Mouse (Mus musculus): ENCODE results near the gene Zfhx3.

Zfhx3 gene

GRCm38 (mm10) chr8:108699011-108699410, 756.6 kb downstream of the Zfhx3 start:
- no peak for DNase-seq (ENCODE audit: low read depth, low spot score)

DNA sequence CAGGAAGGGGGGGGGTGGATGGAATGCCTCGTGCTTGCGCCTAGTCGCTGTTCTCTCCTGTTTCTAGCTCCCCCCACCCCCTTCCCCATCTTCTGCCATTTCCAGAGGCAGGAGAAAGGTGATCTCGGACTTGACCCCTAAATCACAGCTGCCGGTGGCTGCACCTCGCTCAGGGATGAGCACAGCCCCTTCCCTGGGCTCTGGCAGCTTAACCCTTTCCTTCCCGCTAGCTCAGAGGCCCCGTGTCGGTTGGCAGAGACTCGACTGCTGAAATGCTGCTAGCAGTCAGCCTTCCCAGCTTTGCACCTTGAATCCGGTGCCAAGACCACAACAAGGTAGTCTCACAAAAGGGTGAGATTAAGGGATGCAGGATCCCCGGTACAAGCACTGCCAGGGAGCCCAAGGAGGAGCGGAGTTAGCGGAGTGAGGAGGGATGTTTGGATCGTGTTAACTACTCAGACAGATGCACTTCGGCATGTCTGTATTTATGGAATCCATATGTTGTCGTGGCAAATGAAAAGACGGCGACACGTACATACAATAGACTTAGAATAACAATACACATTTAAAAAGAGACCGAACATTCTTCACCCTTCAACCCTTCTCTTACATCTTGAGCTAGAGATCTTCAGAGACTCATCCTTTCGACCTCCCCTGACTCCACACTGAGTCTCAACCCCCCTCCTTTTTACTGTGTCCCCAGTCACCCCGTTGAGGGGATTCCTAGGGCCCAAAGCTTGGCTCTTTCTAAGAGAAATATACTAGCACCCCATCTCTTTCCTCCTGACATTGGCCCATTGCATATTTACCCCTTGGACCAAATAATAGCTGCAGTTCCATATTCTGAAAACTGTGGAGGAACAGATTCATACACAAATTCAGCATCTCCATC, 757.3 kb downstream of the Zfhx3 start:
- no peak for DNase-seq (ENCODE audit: low read depth, low spot score)

GRCm38 (mm10) chr8:108701381-108702175, 759.1 kb downstream of the Zfhx3 start:
- no peak for DNase-seq (ENCODE audit: low read depth, low spot score)

GRCm38 (mm10) chr8:108702201-108702600, 759.8 kb downstream of the Zfhx3 start:
- no peak for DNase-seq (ENCODE audit: low read depth, low spot score)

DNA sequence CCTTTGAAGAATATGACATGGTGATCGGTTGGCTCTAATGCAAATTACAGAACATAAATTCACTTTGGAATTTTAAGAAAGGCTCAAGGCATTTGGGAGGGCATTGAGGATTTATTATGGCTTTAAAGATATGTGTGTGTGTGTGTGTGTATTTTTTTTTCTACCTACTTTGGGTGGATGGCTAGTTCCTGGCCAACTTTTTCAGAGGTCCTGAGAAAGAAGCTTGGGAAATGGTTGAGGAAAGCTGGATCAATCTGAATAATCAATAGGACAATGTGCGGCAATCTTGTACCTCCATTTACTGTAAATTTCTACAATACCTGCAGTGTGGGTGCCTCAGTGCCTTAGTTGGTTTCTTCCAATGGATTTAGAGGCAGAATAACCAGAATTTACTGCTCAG, 763.3 kb downstream of the Zfhx3 start:
- DNase-seq (ENCODE audit: low read depth, low spot score) = no peak

GRCm38 (mm10) chr8:108706491-108706847, 764.0 kb downstream of the Zfhx3 start:
- DNase-seq (ENCODE audit: low read depth, low spot score) = no peak

- no peak for DNase-seq (ENCODE audit: low read depth, low spot score)
These were observed 764.6 kb downstream of the Zfhx3 start for GRCm38 (mm10) chr8:108706848-108707541.

GRCm38 (mm10) chr8:108707576-108708281, 765.3 kb downstream of the Zfhx3 start:
- DNase-seq (ENCODE audit: low read depth, low spot score) = no peak

GRCm38 (mm10) chr8:108708833-108709387, 766.5 kb downstream of the Zfhx3 start:
- no peak for DNase-seq (ENCODE audit: low read depth, low spot score)

- no peak for DNase-seq (ENCODE audit: low read depth, low spot score)
These were observed 767.0 kb downstream of the Zfhx3 start for GRCm38 (mm10) chr8:108709441-108709840.

DNA sequence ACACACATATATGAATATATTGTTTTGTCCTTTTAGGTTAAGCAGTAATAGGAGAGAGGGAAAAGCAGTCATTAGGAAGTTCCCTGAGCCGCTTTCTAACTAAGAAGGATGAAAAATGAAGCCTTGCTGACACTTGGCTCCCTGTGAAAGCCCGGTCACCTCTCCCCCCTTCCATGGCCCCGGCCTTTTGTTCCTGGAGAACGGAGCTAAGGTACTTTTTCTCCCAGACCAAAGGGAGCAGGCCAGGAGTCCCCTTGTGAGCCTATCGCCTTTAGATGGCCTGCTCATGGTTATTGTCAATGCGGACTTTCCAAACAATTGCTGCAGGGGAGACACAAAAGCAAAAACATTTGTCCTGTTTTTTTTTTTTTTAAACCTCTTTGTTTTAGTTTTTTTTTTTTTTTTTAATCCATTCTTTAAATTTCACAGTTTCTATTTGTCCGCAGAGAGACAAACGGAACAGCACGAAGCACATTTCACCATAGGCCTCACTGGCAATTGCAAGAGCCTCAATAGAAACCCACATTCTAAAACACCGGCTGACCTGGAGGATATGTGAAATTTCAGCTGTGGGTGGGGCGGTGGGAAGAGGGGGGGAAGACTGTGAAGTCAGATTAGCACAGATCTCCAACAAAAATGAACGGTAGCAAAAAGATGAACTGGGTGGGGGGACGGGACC, 767.6 kb downstream of the Zfhx3 start:
- DNase-seq (ENCODE audit: low read depth, low spot score) = no peak

DNA sequence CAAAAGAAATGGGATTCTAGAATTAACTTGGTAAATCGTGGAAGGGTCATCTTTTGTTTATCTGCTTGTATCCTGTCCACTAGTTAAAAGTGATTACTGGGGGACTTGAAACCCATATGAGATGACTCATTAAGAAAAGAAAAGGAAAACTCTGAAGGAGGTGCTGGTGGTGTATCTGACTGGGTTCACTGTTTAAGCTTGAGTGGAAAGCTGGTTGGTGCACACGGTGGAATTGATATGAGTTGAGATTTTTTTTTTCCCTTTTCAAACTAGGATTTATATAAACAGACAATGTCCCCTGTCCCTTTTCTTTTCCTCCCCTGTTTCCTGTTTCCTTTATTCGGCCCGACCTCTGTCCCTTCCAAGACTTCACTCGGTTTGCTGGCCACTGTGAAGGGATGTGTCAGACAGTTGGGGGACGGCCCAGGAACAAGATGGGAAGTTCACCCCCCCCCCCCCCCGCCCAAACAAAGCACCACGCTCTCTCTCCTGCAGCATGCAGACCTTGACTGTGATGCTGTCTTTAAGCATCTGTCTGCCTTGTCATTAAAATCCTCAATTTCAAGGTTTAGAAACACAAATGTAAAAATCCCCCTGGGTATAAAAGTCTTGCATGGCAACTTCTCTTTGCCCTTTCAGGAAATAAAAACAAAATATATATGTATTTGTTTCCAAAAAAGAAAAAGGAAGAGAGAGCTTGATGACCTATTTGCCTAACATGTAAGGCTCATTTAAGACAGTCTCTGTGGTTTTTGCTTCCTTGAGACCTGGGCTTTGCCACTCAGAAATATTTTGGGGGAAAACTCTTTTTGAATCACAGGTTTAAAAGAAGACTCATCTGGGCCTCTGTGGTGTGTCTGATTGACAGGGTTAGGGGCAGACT, 768.4 kb downstream of the Zfhx3 start:
- no peak for DNase-seq (ENCODE audit: low read depth, low spot score)

DNA sequence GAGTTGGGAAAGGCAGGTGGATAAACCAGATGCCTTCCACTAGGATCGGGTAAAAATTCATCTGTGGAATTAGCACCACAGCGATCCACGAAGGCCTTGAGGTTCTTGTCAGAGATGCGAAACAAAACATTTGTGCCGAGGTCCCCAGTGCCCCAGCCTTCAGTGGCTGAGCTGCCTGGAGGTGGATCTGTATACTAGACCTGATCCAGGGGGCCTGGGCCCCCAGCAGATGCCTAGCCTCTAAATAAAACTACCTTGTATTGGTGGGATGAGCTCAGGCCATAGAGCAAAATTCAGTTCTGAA, 769.0 kb downstream of the Zfhx3 start:
- no peak for DNase-seq (ENCODE audit: low read depth, low spot score)

GRCm38 (mm10) chr8:108712001-108712411, 769.6 kb downstream of the Zfhx3 start:
- no peak for DNase-seq (ENCODE audit: low read depth, low spot score)

DNA sequence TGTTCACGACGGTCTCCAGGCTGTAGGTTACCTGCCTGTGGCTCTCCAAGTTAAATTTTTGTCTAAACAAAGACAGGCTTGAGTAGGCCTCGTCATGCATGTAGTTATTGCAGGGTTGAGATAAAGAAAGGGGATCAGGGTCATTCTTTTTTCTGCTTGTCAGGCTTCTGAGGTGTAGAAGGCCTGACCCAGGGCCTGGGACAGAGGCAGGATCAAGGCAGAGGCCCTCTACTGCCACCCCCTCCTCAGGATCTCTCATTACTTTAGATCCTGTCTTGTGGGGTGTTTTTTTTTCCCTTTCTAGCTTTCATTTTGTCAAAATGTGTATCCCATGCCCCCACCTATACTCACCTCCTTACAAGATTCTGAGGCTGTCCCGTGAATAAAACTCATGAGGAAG, 770.2 kb downstream of the Zfhx3 start:
- DNase-seq (ENCODE audit: low read depth, low spot score) = no peak

DNA sequence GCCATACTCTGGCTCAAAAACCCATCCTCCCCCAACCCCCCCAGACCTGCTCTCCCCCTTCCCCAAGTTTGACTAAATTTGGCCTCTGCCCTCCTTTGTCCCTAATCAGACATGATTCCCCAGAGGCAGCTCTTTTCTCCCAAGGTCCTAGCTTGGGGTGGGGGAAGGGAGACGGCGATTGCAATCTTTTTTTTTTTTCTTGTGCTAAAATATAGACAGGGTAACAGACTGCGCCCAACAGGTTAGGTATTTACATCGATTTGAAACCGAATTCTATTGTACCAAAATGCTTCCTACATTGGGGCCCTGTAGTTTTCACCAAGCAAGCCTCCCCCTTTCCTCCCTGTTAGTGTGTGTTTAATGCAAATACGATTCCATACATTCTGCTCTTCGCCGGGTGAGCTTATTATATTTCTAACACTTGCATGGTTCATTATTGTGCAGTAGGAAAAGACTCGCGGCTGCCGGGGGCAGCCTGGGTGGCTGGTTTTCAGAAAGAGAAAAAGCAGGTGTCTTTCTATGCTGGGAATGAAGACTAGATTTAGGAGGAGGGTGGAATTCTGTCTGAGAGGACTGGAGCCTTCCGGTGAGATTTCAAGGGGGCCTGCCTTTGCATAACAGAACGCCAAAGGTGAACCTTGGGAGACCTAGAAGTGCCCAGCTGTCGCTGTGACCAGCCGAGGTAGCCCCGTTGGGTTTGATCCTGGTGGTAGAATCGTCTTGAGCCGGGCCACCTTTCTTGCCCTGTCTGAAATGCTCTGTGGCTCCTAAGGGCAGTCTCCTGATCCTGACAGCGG, 771.1 kb downstream of the Zfhx3 start:
- no peak for DNase-seq (ENCODE audit: low read depth, low spot score)

DNA sequence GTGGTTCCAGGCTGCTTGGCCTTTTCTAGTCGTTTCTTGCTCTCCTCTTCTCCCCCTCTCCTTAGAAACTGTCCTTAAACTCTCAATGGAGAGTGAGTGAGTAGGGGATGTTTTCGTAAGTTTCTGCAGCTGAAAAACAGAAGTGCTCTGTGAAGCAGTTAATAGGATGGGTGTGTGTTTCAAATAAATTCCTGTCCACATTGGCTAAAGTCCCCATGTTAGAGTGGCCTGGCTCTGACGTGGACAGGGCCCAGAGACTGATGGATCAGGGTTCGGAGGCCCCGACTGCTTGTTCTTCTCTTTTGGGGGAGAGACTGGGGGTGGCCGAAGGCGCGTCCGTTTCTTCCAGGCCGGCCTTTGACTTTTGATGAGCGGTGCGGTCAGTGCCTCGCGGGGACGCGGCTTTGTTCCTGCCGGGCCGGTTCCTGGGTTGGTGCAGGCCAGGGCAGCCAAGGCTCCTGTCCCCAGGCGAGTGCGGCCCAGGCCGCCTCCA, 771.7 kb downstream of the Zfhx3 start:
- DNase-seq (ENCODE audit: low read depth, low spot score) = no peak

GRCm38 (mm10) chr8:108714636-108715415, 772.4 kb downstream of the Zfhx3 start:
- peak; percentile 87 for DNase-seq (ENCODE audit: low read depth, low spot score)

Measured in WW6 (cell line).